Mouse (Mus musculus) limb, embryonic 10.5 days (tissue): ENCODE measurements at regions not wholly inside any gene's neighbourhood (a gene's known extent, or its start where the extent isn't known, plus 50 kb on each side); places are given as distances from the start of the nearest gene placed in this dataset.

Experiments
- DNase-seq: peaks from one replicate; pipeline ENCODE4 v3.0.0-alpha.2; 2017; ENCODE audit warnings: low spot score
- H3K27ac ChIP-seq: fragments of 300-500 bp; sonication (generic); 2 replicates; pipeline ENCODE4 v1.5.1; 2016; ENCODE audit warnings: mild to moderate bottlenecking
- H3K27me3 ChIP-seq: fragments of 300-500 bp; sonication (generic); 2 replicates; pipeline ENCODE4 v1.6.1; 2016; ENCODE audit warnings: low read depth, mild to moderate bottlenecking; ENCODE audit not compliant: poor library complexity, severe bottlenecking
- H3K36me3 ChIP-seq: fragments of 300-500 bp; sonication (generic); 2 replicates; pipeline ENCODE4 v1.6.1; 2016; ENCODE audit warnings: mild to moderate bottlenecking, moderate library complexity
- H3K4me1 ChIP-seq: fragments of 300-500 bp; sonication (generic); 2 replicates; pipeline ENCODE4 v1.6.1; 2016
- H3K4me3 ChIP-seq: fragments of 300-500 bp; sonication (generic); 2 replicates; pipeline ENCODE4 v1.5.1; 2016; ENCODE audit warnings: mild to moderate bottlenecking, moderate library complexity
- H3K9me3 ChIP-seq: fragments of 300-500 bp; sonication (generic); replicated peaks from 2 replicates; pipeline ENCODE4 v1.6.1; 2016; ENCODE audit warnings: mild to moderate bottlenecking
- WGBS: fragments of 180-500 bp; shearing (Covaris S2); methylation state at CpG from one replicate; pipeline ENCODE4 v1.1.7; 2016; 5-methylcytosine and 5-hydroxymethylcytosine counted together

GRCm38 (mm10) chr8:26590591-26591212 lies 386.4 kb upstream of the Zfp703 start:
- Histone ChIP-seq H3K27me3 (peaks cover 37% of the 10 kb centered on the region), H3K9me3 (no peaks in the 10 kb centered on the region), H3K4me3 (no peak overlapping the region), H3K27ac (no peak overlapping the region), H3K36me3 (no peaks in the 10 kb centered on the region), H3K4me1 (peaks cover 32% of the 10 kb centered on the region)
- 86% methylated on average over 2 of the region's 2 CpGs for WGBS
- DNase-seq, result no peak

DNA sequence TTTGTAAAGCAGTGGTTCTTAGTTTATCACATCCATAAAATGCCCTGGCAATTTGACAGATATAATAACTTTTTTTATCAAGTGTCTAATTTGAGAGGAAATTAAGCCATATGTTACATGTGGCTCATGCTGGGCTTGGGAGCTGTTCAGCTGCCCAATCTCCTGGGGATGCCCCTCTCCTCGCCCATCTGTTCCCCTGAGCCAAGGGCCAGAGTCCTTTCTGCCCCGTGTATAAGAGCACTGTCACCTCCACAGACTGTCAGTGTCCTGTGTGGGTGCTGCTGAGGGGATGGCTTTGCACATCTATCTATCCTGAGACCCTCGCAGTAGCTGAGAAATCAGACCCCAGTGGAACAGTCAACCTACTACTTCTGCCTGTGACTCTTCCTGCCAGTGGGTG lies 385.9 kb upstream of the Zfp703 start:
- DNase-seq, result no peak
- Histone ChIP-seq H3K36me3 (no peaks in the 10 kb centered on the region), H3K27ac (no peak overlapping the region), H3K4me3 (no peak overlapping the region), H3K27me3 (peaks cover 41% of the 10 kb centered on the region), H3K9me3 (no peaks in the 10 kb centered on the region), H3K4me1 (peaks cover 38% of the 10 kb centered on the region)
- 79% methylated on average over 3 of the region's 3 CpGs for WGBS

GRCm38 (mm10) chr8:26593536-26594368 lies 383.4 kb upstream of the Zfp703 start:
- Histone ChIP-seq H3K27ac (peak overlapping the region; percentile 10; the same call in 1 of the 2 replicates), H3K4me3 (no peak overlapping the region), H3K9me3 (no peaks in the 10 kb centered on the region), H3K36me3 (no peaks in the 10 kb centered on the region), H3K4me1 (peaks cover 52% of the 10 kb centered on the region), H3K27me3 (peaks cover 48% of the 10 kb centered on the region)
- WGBS, result 27% methylated on average over 5 of the region's 5 CpGs
- peak; percentile 46 for DNase-seq

DNA sequence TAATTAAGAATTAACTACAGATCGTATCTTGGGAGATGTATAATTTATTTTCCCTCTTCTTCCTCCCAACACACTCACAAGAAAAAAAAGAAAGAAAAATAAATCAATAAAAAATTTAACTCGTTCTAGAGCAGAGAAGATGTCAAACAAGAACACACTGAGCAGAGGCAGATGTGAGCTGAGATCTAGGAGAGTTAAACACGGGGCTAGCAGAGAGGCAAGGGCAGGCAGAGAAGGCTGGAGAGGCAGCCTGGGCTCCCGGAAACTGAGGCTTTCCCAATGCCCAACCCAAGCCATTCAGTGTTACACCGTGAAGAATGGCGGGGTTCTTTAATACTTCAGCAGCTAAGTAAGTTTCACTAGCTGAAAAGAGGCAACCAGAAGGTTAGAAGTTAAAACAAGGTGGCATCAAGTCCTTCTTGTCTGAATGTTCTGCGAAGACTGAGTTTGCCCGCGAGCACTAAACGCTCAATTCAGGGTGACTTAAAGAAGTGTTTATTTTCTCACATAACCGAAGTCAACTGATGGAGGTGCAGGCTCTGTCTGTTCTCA lies 382.7 kb upstream of the Zfp703 start:
- Histone ChIP-seq H3K9me3 (no peaks in the 10 kb centered on the region), H3K4me1 (peaks cover 52% of the 10 kb centered on the region), H3K4me3 (no peak overlapping the region), H3K27ac (peak overlapping the region; percentile 56; the same call in 1 of the 2 replicates), H3K36me3 (no peaks in the 10 kb centered on the region), H3K27me3 (peaks cover 49% of the 10 kb centered on the region)
- WGBS, result 46% methylated on average over 11 of the region's 11 CpGs
- DNase-seq, result peak; percentile 42

DNA sequence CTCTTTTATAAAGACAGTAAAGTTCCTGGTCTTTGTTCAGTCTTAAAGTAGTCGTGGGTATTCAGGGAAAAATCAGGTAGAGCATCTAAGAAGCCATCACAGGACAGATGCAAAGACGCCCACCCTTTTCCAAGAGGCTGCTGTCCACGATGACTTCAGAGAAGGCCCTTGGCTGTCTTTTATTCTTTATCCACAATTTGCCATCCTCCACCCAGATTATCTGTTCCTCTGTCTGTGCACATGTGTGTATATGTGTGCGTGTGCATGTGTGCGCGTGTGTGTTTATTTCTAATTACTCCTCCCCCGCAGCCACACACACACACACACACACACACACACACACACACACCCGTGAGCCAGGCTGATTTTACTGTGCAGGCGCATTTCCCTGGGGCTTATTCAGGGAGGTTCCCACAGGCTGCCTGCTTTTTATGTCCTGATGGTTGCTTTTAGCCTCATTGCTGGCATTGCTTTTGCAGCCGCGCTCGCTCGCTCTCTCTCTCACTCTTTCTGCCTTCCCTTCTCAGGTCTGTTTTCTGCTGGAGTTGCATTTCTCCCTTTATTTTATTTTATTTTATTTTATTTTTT lies 381.6 kb upstream of the Zfp703 start:
- H3K27ac ChIP-seq, result peak overlapping the region; percentile 66
- peaks cover 52% of the 10 kb centered on the region for H3K4me1 ChIP-seq
- no peaks in the 10 kb centered on the region for H3K36me3 ChIP-seq
- peaks cover 49% of the 10 kb centered on the region for H3K27me3 ChIP-seq
- 60% methylated on average over 13 of the region's 13 CpGs for WGBS
- H3K9me3 ChIP-seq, result no peaks in the 10 kb centered on the region
- peak overlapping the region; percentile 19; the same call in 1 of the 2 replicates for H3K4me3 ChIP-seq
- DNase-seq, result peak; percentile 53

DNA sequence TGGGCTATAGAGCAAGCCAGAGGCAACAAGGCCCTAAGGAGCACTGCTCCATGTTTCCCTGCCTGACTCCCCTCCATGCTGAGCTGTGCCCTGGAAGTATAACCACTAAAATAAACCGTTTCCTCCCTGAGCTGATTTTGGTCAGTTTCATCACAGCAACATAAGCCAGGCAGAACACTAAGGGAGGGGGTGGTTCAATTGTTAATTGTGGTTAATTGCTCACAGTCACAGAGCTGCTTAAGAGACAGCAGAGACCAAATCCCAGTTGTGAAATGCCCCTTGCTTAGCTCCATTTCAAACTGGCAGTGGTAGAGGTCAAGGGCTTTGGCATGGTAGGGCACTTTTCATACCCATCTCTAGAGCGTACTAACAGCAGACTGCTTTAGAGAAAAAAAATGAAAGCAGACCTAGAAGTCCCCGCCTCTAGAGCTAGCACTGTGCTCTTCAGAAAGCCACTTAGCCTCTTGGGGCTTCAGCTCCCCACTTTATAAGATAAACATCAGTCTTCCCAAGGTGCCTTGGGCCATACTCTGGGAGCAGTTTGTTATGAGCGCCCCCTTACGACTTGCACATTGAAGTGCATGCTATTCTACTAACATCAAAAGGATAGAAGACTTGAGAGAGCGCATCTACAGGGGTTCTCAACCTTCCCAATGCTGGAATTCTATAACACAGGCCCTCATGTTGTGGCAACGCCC lies 380.3 kb upstream of the Zfp703 start:
- H3K36me3 ChIP-seq, result no peaks in the 10 kb centered on the region
- no peak overlapping the region for H3K4me3 ChIP-seq
- H3K4me1 ChIP-seq, result peaks cover 49% of the 10 kb centered on the region
- peak overlapping the region; percentile 66 for H3K27ac ChIP-seq
- H3K9me3 ChIP-seq, result no peaks in the 10 kb centered on the region
- WGBS, result 61% methylated on average over 7 of the region's 7 CpGs
- H3K27me3 ChIP-seq, result peaks cover 52% of the 10 kb centered on the region
- peak; percentile 29 for DNase-seq

DNA sequence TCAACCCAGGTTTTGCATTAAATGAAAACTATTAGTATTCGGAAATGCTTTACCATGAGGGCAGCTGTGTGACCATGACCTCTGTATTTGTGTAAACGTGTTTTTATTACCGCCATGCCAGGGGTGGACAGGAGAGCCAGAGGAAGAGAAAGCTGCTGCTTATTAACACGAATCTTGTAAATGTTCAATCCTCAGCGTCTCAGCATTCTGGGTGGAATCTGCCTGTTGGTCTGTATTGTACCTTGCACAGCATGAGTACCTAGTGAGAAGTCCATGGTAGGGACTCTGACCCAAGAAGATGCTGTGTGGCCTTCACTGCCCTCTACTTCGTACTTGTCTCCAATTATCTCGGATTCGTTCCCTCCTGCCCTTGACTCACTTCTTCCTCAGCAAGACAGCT lies 378.6 kb upstream of the Zfp703 start:
- no peaks in the 10 kb centered on the region for H3K9me3 ChIP-seq
- no peak overlapping the region for H3K4me3 ChIP-seq
- WGBS, result 91% methylated on average over 8 of the region's 8 CpGs
- no peak overlapping the region for H3K27ac ChIP-seq
- H3K36me3 ChIP-seq, result no peaks in the 10 kb centered on the region
- H3K27me3 ChIP-seq, result peaks cover 49% of the 10 kb centered on the region
- peaks cover 44% of the 10 kb centered on the region for H3K4me1 ChIP-seq
- DNase-seq, result peak; percentile 15

DNA sequence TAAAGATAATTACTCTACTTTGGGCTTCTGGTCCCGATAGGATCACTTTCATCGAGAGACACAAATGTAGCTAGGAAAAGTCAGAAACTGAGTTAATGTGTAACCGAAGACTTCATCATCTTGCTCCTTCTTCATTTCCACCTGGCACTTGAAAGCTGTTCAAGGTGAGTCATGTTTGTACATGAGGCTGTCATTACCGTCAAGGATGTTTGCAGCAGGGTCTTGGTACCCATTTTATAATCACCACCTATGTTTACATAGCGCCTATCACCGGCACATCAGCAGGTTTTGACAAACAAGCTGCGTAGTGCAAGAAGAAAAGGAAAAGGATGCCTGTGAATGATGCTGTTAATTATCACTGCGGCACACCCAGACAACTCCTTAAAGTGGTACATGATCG lies 377.0 kb upstream of the Zfp703 start:
- peaks cover 28% of the 10 kb centered on the region for H3K4me1 ChIP-seq
- peak; percentile 15 for DNase-seq
- no peak overlapping the region for H3K27ac ChIP-seq
- no peaks in the 10 kb centered on the region for H3K36me3 ChIP-seq
- 91% methylated on average over 9 of the region's 9 CpGs for WGBS
- no peak overlapping the region for H3K4me3 ChIP-seq
- no peaks in the 10 kb centered on the region for H3K9me3 ChIP-seq
- peaks cover 49% of the 10 kb centered on the region for H3K27me3 ChIP-seq

DNA sequence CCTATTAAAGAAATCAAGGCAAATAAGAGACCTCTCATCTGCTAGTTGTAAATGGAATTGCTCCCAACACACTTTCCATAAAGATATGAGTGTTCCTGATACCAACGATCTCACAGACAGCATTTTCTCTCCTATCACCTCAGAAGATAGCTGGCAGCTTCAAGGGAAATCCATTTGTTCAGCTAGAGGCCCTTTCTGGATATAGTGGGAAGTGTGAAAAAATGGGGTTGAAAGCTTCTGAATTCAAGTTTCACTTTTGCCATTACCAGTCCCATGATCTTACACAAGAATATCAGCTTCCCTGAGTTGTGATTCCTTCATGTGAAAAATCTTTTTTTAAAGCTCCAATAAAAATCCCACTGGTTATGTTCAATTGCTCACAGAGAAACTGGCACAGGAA lies 369.1 kb upstream of the Zfp703 start:
- no peak for DNase-seq
- no peaks in the 10 kb centered on the region for H3K36me3 ChIP-seq

GRCm38 (mm10) chr8:26608588-26608987 lies 368.5 kb upstream of the Zfp703 start:
- 65% methylated on average over 3 of the region's 3 CpGs for WGBS
- Histone ChIP-seq H3K27ac (no peak overlapping the region), H3K9me3 (peaks cover 6% of the 10 kb centered on the region; the same call in 1 of the 2 replicates), H3K4me1 (no peaks in the 10 kb centered on the region), H3K36me3 (no peaks in the 10 kb centered on the region), H3K27me3 (no peaks in the 10 kb centered on the region), H3K4me3 (no peak overlapping the region)
- no peak for DNase-seq

More for the DNA sequence above, 369.1 kb upstream of the Zfp703 start:
- 93% methylated on average over 1 of the region's 1 CpGs for WGBS
- no peaks in the 10 kb centered on the region for H3K27me3 ChIP-seq
- H3K9me3 ChIP-seq, result peaks cover 6% of the 10 kb centered on the region; the same call in 1 of the 2 replicates
- H3K4me1 ChIP-seq, result no peaks in the 10 kb centered on the region
- no peak overlapping the region for H3K27ac ChIP-seq
- H3K4me3 ChIP-seq, result no peak overlapping the region

DNA sequence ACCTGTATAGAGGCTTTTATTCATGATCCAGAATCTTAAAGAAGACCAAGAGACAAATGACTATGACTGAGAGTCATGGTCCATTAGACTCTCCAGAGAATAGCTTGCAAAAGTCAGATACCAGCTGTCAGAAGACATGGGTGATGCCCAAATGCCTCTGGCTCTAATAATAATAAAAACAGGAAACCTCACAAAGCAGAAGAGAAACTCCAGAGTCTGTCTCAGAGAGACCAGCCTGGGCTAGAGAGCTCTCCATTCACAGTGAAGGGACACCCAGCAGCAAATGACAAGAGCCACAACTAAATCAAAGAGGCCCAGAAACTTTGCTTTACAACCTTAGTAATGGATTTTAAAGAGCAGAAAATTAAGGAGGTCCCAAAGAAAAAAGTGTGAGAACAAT lies 365.0 kb upstream of the Zfp703 start:
- H3K36me3 ChIP-seq, result no peaks in the 10 kb centered on the region
- H3K4me3 ChIP-seq, result no peak overlapping the region
- H3K27me3 ChIP-seq, result no peaks in the 10 kb centered on the region
- peaks cover 6% of the 10 kb centered on the region; the same call in 1 of the 2 replicates for H3K9me3 ChIP-seq
- no peak overlapping the region for H3K27ac ChIP-seq
- no peaks in the 10 kb centered on the region for H3K4me1 ChIP-seq
- DNase-seq, result no peak

GRCm38 (mm10) chr8:26622311-26623052 lies 354.6 kb upstream of the Zfp703 start:
- Histone ChIP-seq H3K27ac (no peak overlapping the region), H3K4me1 (peaks cover 31% of the 10 kb centered on the region), H3K4me3 (0 out of 2 replicates have a peak overlapping the region, but pooled peaks have one; percentile 15), H3K9me3 (no peaks in the 10 kb centered on the region), H3K36me3 (no peaks in the 10 kb centered on the region), H3K27me3 (peaks cover 38% of the 10 kb centered on the region)
- DNase-seq, result no peak
- WGBS, result 11% methylated on average over 12 of the region's 12 CpGs
